Mouse (Mus musculus): ENCODE results near the gene Inf2.

DNA sequence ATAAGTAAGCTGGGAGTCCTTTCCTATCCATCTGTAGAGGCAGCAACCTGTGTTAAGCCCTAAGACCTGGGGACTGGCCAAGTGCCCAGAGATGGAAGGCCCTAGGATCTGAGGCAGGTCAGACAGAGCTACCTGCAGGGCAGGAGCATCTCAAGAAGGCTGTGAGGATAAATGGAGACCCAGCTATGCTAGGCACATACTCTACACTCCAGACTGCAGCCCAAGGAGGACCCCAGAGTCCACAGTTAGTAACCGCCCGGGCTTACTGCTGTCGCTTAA, 72.7 kb downstream of the Inf2 start:
- TF ChIP-seq CTCF (IDR thresholded peaks at IDR 0.05; ENCODE audit: low read depth) = no peak
- TF ChIP-seq EP300 (IDR thresholded peaks at IDR 0.05; ENCODE audit: low read depth) = no peak
